Mouse (Mus musculus): ENCODE data around the gene Lrrtm4.

DNA sequence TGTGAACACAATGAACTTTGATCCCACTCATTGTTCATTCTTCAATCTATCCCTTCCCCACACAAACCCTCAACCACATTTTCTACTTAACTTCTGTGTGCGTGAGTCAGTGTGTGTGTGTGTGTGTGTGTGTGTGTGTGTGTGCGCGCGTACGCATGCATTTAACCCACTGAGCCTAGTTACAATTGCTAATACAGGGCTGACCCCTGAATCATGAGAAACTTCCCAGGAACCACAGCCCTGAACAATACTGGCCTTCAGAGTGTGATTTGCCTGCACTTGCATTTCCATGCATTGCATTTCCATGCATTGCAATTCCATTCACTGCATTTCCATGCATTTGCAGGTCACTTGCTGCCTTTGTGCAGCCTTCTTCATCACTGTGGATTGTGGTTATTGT, 701.8 kb downstream of the Lrrtm4 start:
- TF ChIP-seq POLR2A (IDR thresholded peaks at IDR 0.05; ENCODE audit: low read depth, low read length) (no peak), CTCF (IDR thresholded peaks at IDR 0.05; ENCODE audit: extremely low read depth, insufficient read length, insufficient replicate concordance, low read depth, low read length) (no peak)
